Mouse (Mus musculus): Measurements from ENCODE around the gene Bclaf1.

Bclaf1 gene

GRCm38 (mm10) chr10:20311918-20312735 is at the start of gene Bclaf1:
Bclaf1 (plus strand) TSS chr10:20312469.
- peak; percentile 100 for DNase-seq (ENCODE audit: low spot score in 2 of 2)

GRCm38 (mm10) chr10:20262896-20263295 is 49.4 kb upstream of the Bclaf1 start:
- no peak for DNase-seq (ENCODE audit: low spot score in 2 of 2)

- DNase-seq (ENCODE audit: low spot score in 2 of 2), result no peak
These were observed 47.8 kb upstream of the Bclaf1 start for GRCm38 (mm10) chr10:20264479-20264878.

GRCm38 (mm10) chr10:20267032-20267431 is 45.2 kb upstream of the Bclaf1 start:
- DNase-seq (ENCODE audit: low spot score in 2 of 2), result no peak

GRCm38 (mm10) chr10:20268945-20269344 is 43.3 kb upstream of the Bclaf1 start:
- DNase-seq (ENCODE audit: low spot score in 2 of 2), result no peak

GRCm38 (mm10) chr10:20272380-20272779 is 39.9 kb upstream of the Bclaf1 start:
- no peak for DNase-seq (ENCODE audit: low spot score in 2 of 2)

- DNase-seq (ENCODE audit: low spot score in 2 of 2), result no peak
These were observed 39.0 kb upstream of the Bclaf1 start for GRCm38 (mm10) chr10:20273278-20273677.

- no peak for DNase-seq (ENCODE audit: low spot score in 2 of 2)
These were observed 38.2 kb upstream of the Bclaf1 start for GRCm38 (mm10) chr10:20274022-20274421.

GRCm38 (mm10) chr10:20281456-20281855 is 30.8 kb upstream of the Bclaf1 start:
- peak; percentile 5 to 29 for DNase-seq (ENCODE audit: low spot score in 2 of 2)

- DNase-seq (ENCODE audit: low spot score in 2 of 2), result no peak
These were observed 26.8 kb upstream of the Bclaf1 start for GRCm38 (mm10) chr10:20285289-20285975.

GRCm38 (mm10) chr10:20285994-20286836 is 26.1 kb upstream of the Bclaf1 start:
- no peak for DNase-seq (ENCODE audit: low spot score in 2 of 2)

GRCm38 (mm10) chr10:20287369-20287768 is 24.9 kb upstream of the Bclaf1 start:
- no peak for DNase-seq (ENCODE audit: low spot score in 2 of 2)

- peak; percentile 57 to 71 for DNase-seq (ENCODE audit: low spot score in 2 of 2)
These were observed 21.8 kb upstream of the Bclaf1 start for GRCm38 (mm10) chr10:20290467-20290883.

GRCm38 (mm10) chr10:20295961-20296360 is 16.3 kb upstream of the Bclaf1 start:
- no peak for DNase-seq (ENCODE audit: low spot score in 2 of 2)

- DNase-seq (ENCODE audit: low spot score in 2 of 2), result no peak
These were observed 13.9 kb upstream of the Bclaf1 start for GRCm38 (mm10) chr10:20298152-20298920.

GRCm38 (mm10) chr10:20299114-20299513 is 13.2 kb upstream of the Bclaf1 start:
- DNase-seq (ENCODE audit: low spot score in 2 of 2), result no peak

- DNase-seq (ENCODE audit: low spot score in 2 of 2), result no peak
These were observed 1.1 kb upstream of the Bclaf1 start for GRCm38 (mm10) chr10:20310969-20311769.

- peak; percentile 80 to 86 for DNase-seq (ENCODE audit: low spot score in 2 of 2)
These were observed 550 bp downstream of the Bclaf1 start for GRCm38 (mm10) chr10:20312736-20313301.

GRCm38 (mm10) chr10:20313447-20313846 is 1.2 kb downstream of the Bclaf1 start:
- DNase-seq (ENCODE audit: low spot score in 2 of 2), result no peak

GRCm38 (mm10) chr10:20313941-20314340 is 1.7 kb downstream of the Bclaf1 start:
- DNase-seq (ENCODE audit: low spot score in 2 of 2), result no peak
